Mouse (Mus musculus) MEL (cell line): Measurements from ENCODE around the gene Nrg4. TPM values are rescaled to one million over a fixed set of nuclear protein-coding genes. Genes with fewer than 3 reads are reported as not detected.

ENCODE experiments used
- DNase-seq: peaks from one replicate; pipeline ENCODE4 v3.0.0; 2011; ENCODE audit warnings: low read depth, low spot score
- H3K27ac ChIP-seq: 2 replicates; pipeline ENCODE4 v1.5.1; 2012; ENCODE audit warnings: low read depth, mild to moderate bottlenecking, control low read depth, low read length, moderate library complexity; ENCODE audit not compliant: control insufficient read depth
- H3K27me3 ChIP-seq, 2 experiments: fragments of 150-350 bp in 1 of 2; sonication (generic) in 1 of 2; 2 replicates each; pipeline ENCODE4 v1.6.1; 2012; ENCODE audit warnings: low read length in 2 of 2, mild to moderate bottlenecking in 2 of 2, improper control_type of control experiment in 1 of 2, moderate library complexity in 1 of 2; ENCODE audit not compliant: insufficient read depth in 2 of 2, control insufficient read depth in 1 of 2
- H3K36me3 ChIP-seq, 2 experiments: 2 replicates each; pipeline ENCODE4 v1.6.1; 2012 to 2014; ENCODE audit warnings: low read length in 2 of 2, improper control_type of control experiment in 1 of 2, inconsistent platforms in 1 of 2, mild to moderate bottlenecking in 1 of 2; ENCODE audit not compliant: insufficient read depth in 2 of 2, control insufficient read depth in 1 of 2
- H3K4me1 ChIP-seq, 2 experiments: fragments of 150-350 bp in 1 of 2; sonication (generic) in 1 of 2; 2 replicates each; pipeline ENCODE4 v1.6.1; 2012; ENCODE audit warnings: low read length in 2 of 2, improper control_type of control experiment in 1 of 2, mild to moderate bottlenecking in 1 of 2; ENCODE audit not compliant: insufficient read depth in 2 of 2, control insufficient read depth in 1 of 2
- H3K4me3 ChIP-seq, 2 experiments: fragments of 150-350 bp in 1 of 2; sonication (generic) in 1 of 2; 2 replicates each; pipeline ENCODE4 v1.5.1; 2012; ENCODE audit warnings: low read depth in 2 of 2, low read length in 2 of 2, mild to moderate bottlenecking in 2 of 2, moderate library complexity in 2 of 2, control low read depth in 1 of 2, improper control_type of control experiment in 1 of 2; ENCODE audit not compliant: control insufficient read depth in 1 of 2, insufficient read depth in 1 of 2
- H3K79me2 ChIP-seq: 2 replicates; pipeline ENCODE4 v1.6.1; 2012; ENCODE audit warnings: mild to moderate bottlenecking, low read length, moderate library complexity; ENCODE audit not compliant: control insufficient read depth, poor library complexity, insufficient read depth
- H3K9ac ChIP-seq: 2 replicates; pipeline ENCODE4 v1.6.1; 2012; ENCODE audit warnings: low read depth, mild to moderate bottlenecking, control low read depth, low read length, moderate library complexity; ENCODE audit not compliant: control insufficient read depth, poor library complexity, severe bottlenecking
- H3K9me3 ChIP-seq: fragments of 150-350 bp; sonication (generic); replicated peaks from 2 replicates; pipeline ENCODE4 v1.6.1; 2012; ENCODE audit warnings: mild to moderate bottlenecking, low read length, improper control_type of control experiment, moderate library complexity; ENCODE audit not compliant: insufficient read depth
- BHLHE40 ChIP-seq: IDR thresholded peaks from 2 replicates; pipeline ENCODE4 v1.6.1; 2012; ENCODE audit warnings: low read depth, mild to moderate bottlenecking, inconsistent platforms, low read length, improper control_type of control experiment, borderline replicate concordance
- CHD2 ChIP-seq: IDR thresholded peaks from 2 replicates; pipeline ENCODE4 v1.6.1; 2011; ENCODE audit warnings: low read length, improper control_type of control experiment
- CTCF ChIP-seq, 3 experiments: IDR thresholded peaks in 2 of 3; conservative IDR thresholded peaks in 1 of 3; 2 replicates each; pipeline ENCODE4 v1.5.1; 2011 to 2012; ENCODE audit warnings: low read length in 3 of 3, low read depth in 2 of 3, mild to moderate bottlenecking in 2 of 3, improper control_type of control experiment in 1 of 3, inconsistent platforms in 1 of 3, mixed read lengths in 1 of 3, moderate library complexity in 1 of 3; ENCODE audit not compliant: control insufficient read depth in 1 of 3, insufficient read depth in 1 of 3, poor library complexity in 1 of 3, severe bottlenecking in 1 of 3
- E2F4 ChIP-seq: IDR thresholded peaks from 2 replicates; pipeline ENCODE4 v1.6.1; 2011; ENCODE audit warnings: low read depth, low read length, improper control_type of control experiment, borderline replicate concordance
- ELF1 ChIP-seq: IDR thresholded peaks from 2 replicates; pipeline ENCODE4 v1.6.1; 2014; ENCODE audit warnings: low read depth, mild to moderate bottlenecking, inconsistent platforms, low read length, improper control_type of control experiment, moderate library complexity
- EP300 ChIP-seq, 2 experiments: IDR thresholded peaks; 2 replicates each; pipeline ENCODE4 v1.6.1; 2011; ENCODE audit warnings: improper control_type of control experiment in 2 of 2, low read length in 2 of 2, low read depth in 1 of 2, mild to moderate bottlenecking in 1 of 2
- GABPA ChIP-seq: IDR thresholded peaks from 2 replicates; pipeline ENCODE4 v1.6.1; 2012; ENCODE audit warnings: low read depth, mild to moderate bottlenecking, inconsistent platforms, low read length, improper control_type of control experiment, moderate library complexity
- GATA1 ChIP-seq: IDR thresholded peaks from 2 replicates; pipeline ENCODE4 v1.6.1; 2011; ENCODE audit warnings: low read depth, low read length, improper control_type of control experiment
- HCFC1 ChIP-seq: IDR thresholded peaks from 2 replicates; pipeline ENCODE4 v1.6.1; 2012; ENCODE audit warnings: low read depth, mild to moderate bottlenecking, inconsistent platforms, low read length, improper control_type of control experiment, moderate library complexity
- JUND ChIP-seq: IDR thresholded peaks from 2 replicates; pipeline ENCODE4 v1.6.1; 2011; ENCODE audit warnings: low read depth, mild to moderate bottlenecking, improper control_type of control experiment, low read length
- MAFK ChIP-seq: IDR thresholded peaks from 2 replicates; pipeline ENCODE4 v1.6.1; 2011; ENCODE audit warnings: low read depth, mild to moderate bottlenecking, low read length, improper control_type of control experiment, borderline replicate concordance
- MAX ChIP-seq: IDR thresholded peaks from 2 replicates; pipeline ENCODE4 v1.6.1; 2011; ENCODE audit warnings: low read length, improper control_type of control experiment
- MEF2A ChIP-seq: IDR thresholded peaks from 2 replicates; pipeline ENCODE4 v1.6.1; 2014; ENCODE audit warnings: low read depth, mild to moderate bottlenecking, inconsistent platforms, low read length, improper control_type of control experiment; ENCODE audit not compliant: poor library complexity, insufficient replicate concordance, severe bottlenecking; ENCODE audit errors: extremely low read depth
- MYB ChIP-seq: IDR thresholded peaks from 2 replicates; pipeline ENCODE4 v1.6.1; 2011; ENCODE audit warnings: mild to moderate bottlenecking, low read depth, low read length, improper control_type of control experiment
- NELFE ChIP-seq: IDR thresholded peaks from 2 replicates; pipeline ENCODE4 v1.6.1; 2011; ENCODE audit warnings: low read depth, low read length, improper control_type of control experiment
- NRF1 ChIP-seq: IDR thresholded peaks from 2 replicates; pipeline ENCODE4 v1.6.1; 2014; ENCODE audit warnings: low read depth, mild to moderate bottlenecking, inconsistent platforms, low read length, improper control_type of control experiment, moderate library complexity; ENCODE audit not compliant: poor library complexity, insufficient read depth, severe bottlenecking
- POLR2A ChIP-seq, 2 experiments: IDR thresholded peaks; 2 replicates each; pipeline ENCODE4 v1.6.1; 2011 to 2012; ENCODE audit warnings: low read length in 2 of 2, mild to moderate bottlenecking in 2 of 2, control low read depth in 1 of 2, improper control_type of control experiment in 1 of 2, low read depth in 1 of 2, moderate library complexity in 1 of 2; ENCODE audit not compliant: control insufficient read depth in 1 of 2, insufficient read depth in 1 of 2, poor library complexity in 1 of 2
- POLR2AphosphoS5 ChIP-seq: IDR thresholded peaks from 2 replicates; pipeline ENCODE4 v1.6.1; 2012; ENCODE audit warnings: low read depth, borderline replicate concordance, mild to moderate bottlenecking, inconsistent platforms, low read length, moderate library complexity, mixed read lengths
- RCOR1 ChIP-seq: IDR thresholded peaks from 2 replicates; pipeline ENCODE4 v1.6.1; 2012; ENCODE audit warnings: low read depth, mild to moderate bottlenecking, inconsistent platforms, low read length, improper control_type of control experiment
- SIN3A ChIP-seq: IDR thresholded peaks from 2 replicates; pipeline ENCODE4 v1.6.1; 2012; ENCODE audit warnings: low read length, improper control_type of control experiment, inconsistent platforms
- SMC3 ChIP-seq: IDR thresholded peaks from 2 replicates; pipeline ENCODE4 v1.6.1; 2011; ENCODE audit warnings: low read depth, low read length, improper control_type of control experiment
- UBTF ChIP-seq: IDR thresholded peaks from 2 replicates; pipeline ENCODE4 v1.6.1; 2012; ENCODE audit warnings: low read depth, mild to moderate bottlenecking, inconsistent platforms, low read length, improper control_type of control experiment, moderate library complexity, borderline replicate concordance; ENCODE audit not compliant: insufficient read depth
- ZKSCAN1 ChIP-seq: IDR thresholded peaks from 2 replicates; pipeline ENCODE4 v1.6.1; 2012; ENCODE audit warnings: low read depth, mild to moderate bottlenecking, inconsistent platforms, low read length, improper control_type of control experiment, moderate library complexity
- ZMIZ1 ChIP-seq: IDR thresholded peaks from 2 replicates; pipeline ENCODE4 v1.6.1; 2012; ENCODE audit warnings: low read depth, mild to moderate bottlenecking, inconsistent platforms, low read length, improper control_type of control experiment, moderate library complexity
- polyA plus RNA-seq, 2 experiments: library from polyadenylated mRNA; stranded (reverse) in 1 of 2; unstranded in 1 of 2; fragments of >175 nt in 1 of 2; fragments of >200 nt in 1 of 2; gene quantifications; 2 replicates each; pipeline versions ENCODE4 v1.2.1 to v1.2.4; 2012; ENCODE audit warnings: low replicate concordance in 2 of 2, low read depth in 1 of 2; ENCODE audit not compliant: insufficient read length in 2 of 2, insufficient read depth in 1 of 2, missing spikeins in 1 of 2
- total RNA-seq: library from RNA; depleted of rRNA; stranded (reverse); fragments of 300-350 nt; gene quantifications from 2 replicates; pipeline ENCODE4 v1.2.3, GENCODE M21; 2012

Nrg4 gene
- total and polyA plus RNA-seq, 3 experiments: 0.08 to 0.67 TPM; not detected in 1

DNA sequence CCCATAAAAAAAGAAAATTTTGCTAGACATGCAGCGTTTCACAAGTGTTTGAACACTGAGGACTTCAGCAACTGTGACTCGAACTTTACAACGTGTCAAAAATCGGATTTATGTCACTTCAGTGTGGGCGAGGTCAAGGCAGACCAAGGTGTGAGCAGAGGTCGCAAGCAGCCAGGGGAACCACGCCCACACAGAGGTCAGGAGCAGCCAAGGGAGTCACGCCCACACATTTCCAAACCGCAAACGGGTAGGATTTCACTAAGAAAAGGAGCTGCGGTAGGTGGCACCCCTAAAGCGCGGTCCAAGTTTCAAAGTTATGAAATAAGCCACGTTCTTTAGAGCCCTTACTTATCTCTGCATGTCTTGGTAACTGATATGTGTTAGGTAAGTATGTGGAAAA lies 43.1 kb downstream of the Nrg4 start:
- H3K9ac ChIP-seq: no peak overlapping the region
- peaks cover 0 to 4% of the 10 kb centered on the region in 2 experiments; a peak in 2 of 4 replicates for H3K4me1 ChIP-seq
- H3K4me3 ChIP-seq: no peak overlapping the region
- DNase-seq: peak; percentile 56
- peaks cover 0 to 6% of the 10 kb centered on the region in 2 experiments; a peak in 2 of 4 replicates for H3K36me3 ChIP-seq
- peaks cover 23 to 46% of the 10 kb centered on the region in 2 experiments for H3K27me3 ChIP-seq
- no peak for TF ChIP-seq GATA1
- no peak for TF ChIP-seq BHLHE40
- no peak for TF ChIP-seq MAX
- no peak for TF ChIP-seq SMC3
- no peak for TF ChIP-seq MAFK
- TF ChIP-seq EP300 (IDR thresholded peaks at IDR 0.05; ENCODE audit: low read depth in 1 of 2, low read length in 2 of 2): no peak
- no peak for TF ChIP-seq SIN3A
- TF ChIP-seq POLR2AphosphoS5: no peak
- TF ChIP-seq CHD2: no peak
- TF ChIP-seq E2F4: no peak
- TF ChIP-seq ZMIZ1: no peak
- TF ChIP-seq NRF1: no peak
- no peak for TF ChIP-seq ELF1
- no peak for TF ChIP-seq CTCF (IDR thresholded peaks at IDR 0.05 in 2 of 3, conservative IDR thresholded peaks at IDR 0.05 in 1 of 3; ENCODE audit: control insufficient read depth in 1 of 3, insufficient read depth in 1 of 3, low read depth in 2 of 3, low read length in 3 of 3, poor library complexity in 1 of 3, severe bottlenecking in 1 of 3)
- TF ChIP-seq GABPA: no peak
- no peak for TF ChIP-seq ZKSCAN1
- no peak for TF ChIP-seq RCOR1
- TF ChIP-seq UBTF: no peak
- TF ChIP-seq NELFE: no peak
- no peak overlapping the region for H3K27ac ChIP-seq
- no peaks in the 10 kb centered on the region for H3K9me3 ChIP-seq
- H3K79me2 ChIP-seq: no peaks in the 10 kb centered on the region

DNA sequence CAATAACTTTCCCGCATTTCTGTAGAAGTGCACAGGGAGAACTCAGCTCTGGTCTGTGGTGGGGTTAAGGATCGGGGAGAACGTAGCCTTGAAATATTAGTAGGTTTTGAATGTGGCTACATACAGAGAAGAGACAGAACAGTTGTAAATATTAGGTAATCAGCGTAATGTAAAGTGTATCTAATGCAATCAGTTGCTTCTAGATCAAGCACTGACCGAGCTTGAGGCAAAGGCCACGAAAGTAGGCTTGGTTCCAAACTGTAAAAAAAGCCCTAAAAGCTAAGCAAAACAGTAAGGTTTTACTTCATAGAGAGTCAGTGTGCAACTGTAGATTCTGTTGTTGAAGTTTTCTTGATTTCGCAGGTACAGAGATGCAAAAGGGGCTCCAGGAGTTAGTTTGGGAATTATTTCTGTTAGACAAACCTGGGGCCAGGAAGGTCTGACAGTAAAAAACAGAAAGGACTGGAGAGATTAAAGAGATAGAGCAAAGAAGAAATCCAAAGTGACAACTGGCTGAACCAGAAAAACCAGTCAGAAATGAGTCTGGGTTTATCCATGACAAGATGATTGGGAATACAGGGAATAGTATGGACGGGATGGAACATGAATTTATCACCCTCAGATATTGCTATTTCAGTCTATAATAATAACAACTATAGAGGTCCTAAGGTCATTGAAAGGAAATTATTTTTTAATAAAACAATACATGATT lies 47.4 kb downstream of the Nrg4 start:
- Histone ChIP-seq H3K9ac (no peak overlapping the region), H3K9me3 (no peaks in the 10 kb centered on the region)
- no peak for TF ChIP-seq HCFC1
- no peak for TF ChIP-seq MYB
- TF ChIP-seq NRF1: no peak
- no peak for TF ChIP-seq POLR2AphosphoS5
- no peak for TF ChIP-seq JUND
- no peak for TF ChIP-seq NELFE
- no peak for TF ChIP-seq POLR2A (IDR thresholded peaks at IDR 0.05; ENCODE audit: control insufficient read depth in 1 of 2, insufficient read depth in 1 of 2, low read depth in 1 of 2, low read length in 2 of 2, poor library complexity in 1 of 2)
- no peak for TF ChIP-seq RCOR1
- TF ChIP-seq E2F4: no peak
- no peak for TF ChIP-seq MEF2A
- TF ChIP-seq UBTF: no peak
- no peak for TF ChIP-seq SIN3A

More for the DNA sequence above, 47.4 kb downstream of the Nrg4 start:
- Histone ChIP-seq H3K79me2 (no peaks in the 10 kb centered on the region), H3K36me3 (peaks cover 0 to 6% of the 10 kb centered on the region in 2 experiments; a peak in 2 of 4 replicates), H3K4me3 (no peak overlapping the region), H3K27ac (no peak overlapping the region), H3K4me1 (peaks cover 0 to 4% of the 10 kb centered on the region in 2 experiments; a peak in 2 of 4 replicates), H3K27me3 (peaks cover 17 to 31% of the 10 kb centered on the region in 2 experiments)
- DNase-seq: no peak
